Mouse (Mus musculus) granulocyte monocyte progenitor cell, adult 5-6 weeks (primary cell): ENCODE results near the gene Cep89. TPM values are rescaled to one million over a fixed set of nuclear protein-coding genes. Genes with fewer than 3 reads are reported as not detected.

ENCODE experiments used
- ATAC-seq: replicated peaks from 2 replicates; pipeline ENCODE4 v1.8.0; 2016; ENCODE audit warnings: mild to moderate bottlenecking, moderate TSS enrichment, inconsistent platforms; ENCODE audit not compliant: poor library complexity, severe bottlenecking
- total RNA-seq, 2 experiments: library from RNA; stranded (forward) in 1 of 2; stranded (reverse) in 1 of 2; fragments of 200-712, 200-1000 nt in 1 of 2; fragments of >200 nt in 1 of 2; fragmentation: Nextera tagmentation in 1 of 2; gene quantifications; 2 replicates each; pipeline ENCODE4 v1.2.3; 2014 to 2017

Gene Cep89
- total RNA-seq (2014; fragmentation: Nextera tagmentation) (5.7 and 7.2 TPM in 2 replicates), total RNA-seq (2017) (8.4 and 10.6 TPM in 2 replicates)

DNA sequence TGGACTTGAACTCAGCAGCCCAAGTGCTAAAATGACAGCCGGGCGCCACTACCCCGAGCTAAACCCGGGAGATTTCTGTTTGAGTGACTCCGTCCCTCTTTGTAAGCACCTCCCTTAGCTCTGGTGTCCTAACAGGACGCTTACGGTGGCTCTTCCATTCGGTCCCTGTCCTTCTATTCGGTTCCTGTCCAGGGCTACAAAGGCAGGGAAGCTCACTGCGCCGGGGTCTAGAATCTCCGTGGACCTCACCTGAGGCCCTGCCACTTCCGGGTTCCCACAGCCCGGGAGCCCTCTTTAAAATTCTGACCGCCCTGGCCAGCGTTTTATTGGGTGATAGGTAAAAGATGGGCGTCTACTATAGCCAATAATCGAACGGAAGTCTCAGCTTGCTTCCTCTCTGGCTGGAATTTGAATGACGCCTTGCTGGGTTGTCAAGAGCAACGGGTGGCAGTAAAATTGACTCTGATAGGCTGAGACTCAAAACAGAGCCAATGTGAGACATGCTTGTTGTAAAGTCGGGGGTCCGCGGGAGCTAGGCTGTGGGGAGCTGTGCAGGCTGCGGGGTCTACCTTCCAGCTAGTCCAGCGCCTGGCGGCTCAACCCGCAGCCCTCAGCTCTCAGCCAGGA is at the start of gene Cep89, which contains the start of gene Faap24:
Gene Cep89 (plus strand): TSS at position 494 of the 627 bp plus-strand sequence.
Gene Faap24 (minus strand): TSS at position 295 of the 627 bp plus-strand sequence.
- peak; percentile 93 for ATAC-seq

DNA sequence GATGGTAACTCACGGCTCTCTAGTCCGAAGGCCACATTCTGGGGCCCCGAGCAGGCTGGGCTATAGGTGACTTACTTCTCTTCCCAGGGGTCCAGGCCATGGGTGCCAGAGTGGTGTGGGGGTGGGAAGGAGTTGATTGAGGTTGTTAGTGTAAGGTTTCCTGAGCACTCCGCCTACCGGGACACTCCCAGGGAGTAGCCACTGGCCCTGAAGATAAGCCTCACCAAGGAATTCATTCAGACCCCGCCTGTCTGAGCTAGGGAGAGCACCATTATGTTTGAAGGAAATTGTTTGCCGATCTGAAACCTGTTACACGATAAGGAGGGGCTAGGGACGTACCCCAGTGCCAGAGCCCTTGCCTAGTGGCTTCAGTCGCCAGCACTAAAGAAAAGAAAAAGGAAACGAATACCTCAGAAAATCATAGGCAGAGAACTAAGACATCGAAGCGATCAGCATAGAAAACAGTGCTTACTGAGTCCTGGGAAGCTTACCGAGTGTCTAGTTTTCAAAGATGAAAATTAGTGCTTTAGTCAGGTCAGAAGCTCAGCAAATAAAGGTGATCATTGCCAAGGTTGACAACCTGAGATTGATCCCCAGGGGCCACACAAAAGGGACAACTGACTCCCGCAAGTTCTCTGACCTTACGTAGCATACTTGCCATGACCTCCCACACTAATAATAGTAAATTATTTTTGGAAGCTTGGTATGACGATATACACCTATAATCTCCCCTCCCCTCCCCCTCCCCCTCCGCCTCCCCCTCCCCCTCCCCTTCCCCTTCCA is 48.7 kb upstream of the Cep89 start:
- no peak for ATAC-seq

DNA sequence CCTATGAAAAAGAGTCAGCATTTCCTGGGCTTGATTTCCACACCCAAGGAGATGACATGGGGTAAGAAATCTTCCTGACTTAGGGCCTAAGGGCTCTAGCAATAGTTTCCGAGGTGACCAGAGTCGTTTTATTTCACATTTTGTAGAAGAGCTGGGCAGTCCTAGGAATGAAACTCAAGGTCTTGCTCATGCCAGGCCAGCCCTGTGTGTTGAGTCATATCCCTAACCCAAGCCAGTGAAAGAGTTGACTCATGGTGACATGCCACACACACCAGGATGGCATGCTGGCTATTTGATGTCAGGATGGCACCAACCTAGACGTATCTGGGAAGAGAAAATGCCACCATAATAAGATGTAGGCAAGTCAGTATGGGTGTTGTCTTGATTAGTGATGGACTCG is 47.8 kb upstream of the Cep89 start:
- ATAC-seq = no peak

DNA sequence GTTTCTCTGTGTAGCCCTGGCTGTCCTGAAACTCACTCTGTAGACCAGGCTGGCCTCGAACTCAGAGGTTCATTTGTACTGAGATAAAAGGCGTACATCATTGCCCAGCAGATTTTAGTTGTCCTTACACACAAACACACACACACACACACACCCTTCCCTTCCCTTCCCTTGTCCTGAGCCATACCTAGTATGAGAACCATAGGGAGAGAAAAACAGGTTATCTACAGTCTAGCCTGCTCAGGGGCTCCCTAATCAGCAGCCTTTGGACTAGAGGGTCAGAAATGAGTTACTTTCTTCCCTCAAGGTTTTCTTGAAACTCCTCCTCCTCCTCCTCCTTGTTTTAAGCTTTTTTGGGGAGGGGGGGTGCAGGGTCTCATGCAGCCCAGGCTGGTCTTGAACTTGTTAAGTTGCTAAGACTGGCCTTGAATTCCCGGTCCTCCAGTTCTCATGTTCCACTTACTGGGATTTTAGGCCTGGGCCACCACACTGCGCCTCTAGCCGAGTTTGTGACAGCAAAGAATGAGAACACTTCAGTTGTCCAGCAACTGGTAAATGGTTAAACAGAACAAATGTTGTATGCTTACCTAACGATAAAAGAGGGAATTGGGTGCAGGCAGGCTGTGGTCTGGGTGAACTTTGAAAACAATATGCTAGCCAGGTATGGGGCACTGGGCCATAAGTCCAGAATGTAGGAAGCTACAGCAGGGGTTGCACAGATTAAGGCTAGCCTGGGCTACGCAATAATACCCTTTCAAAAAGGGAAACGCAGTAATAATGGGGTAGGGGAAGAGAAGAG is 46.8 kb upstream of the Cep89 start:
- ATAC-seq = no peak

DNA sequence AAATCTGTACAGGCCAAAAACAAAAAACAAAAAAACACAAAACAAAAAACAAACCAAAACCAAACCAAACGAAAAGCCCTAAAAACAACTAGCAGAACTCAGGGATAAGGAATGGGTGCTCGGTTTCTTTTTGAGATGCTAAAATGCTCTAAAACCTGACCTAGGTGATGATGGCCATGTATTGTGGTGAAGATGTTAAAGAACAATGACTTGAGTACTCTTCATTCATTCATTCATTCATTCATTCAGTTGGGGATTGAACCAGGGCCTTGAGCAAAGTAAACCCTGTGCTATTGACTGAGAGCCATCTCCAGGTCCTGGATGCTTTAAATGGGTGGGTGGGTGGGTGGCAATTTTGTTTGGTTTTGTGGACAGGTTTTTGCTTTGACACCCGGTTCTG is 45.7 kb upstream of the Cep89 start:
- no peak for ATAC-seq

DNA sequence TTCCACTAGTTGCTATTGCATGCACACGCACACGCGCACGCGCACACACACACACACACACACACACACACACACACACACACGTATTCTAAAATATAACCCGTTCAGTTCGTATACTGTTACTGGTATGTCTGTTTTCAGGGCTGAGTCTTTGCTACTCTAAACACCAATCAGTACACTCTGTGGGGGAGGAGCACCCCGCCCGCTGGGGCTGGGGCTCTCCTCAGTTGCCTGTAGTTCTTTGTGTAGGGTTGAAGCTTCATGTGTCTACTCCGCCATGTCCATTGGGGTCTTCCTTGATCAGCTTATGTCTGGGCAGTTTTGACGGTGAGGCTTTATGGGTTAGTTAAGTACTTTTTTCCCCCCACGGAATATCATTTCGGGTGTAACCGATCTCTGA is 43.5 kb upstream of the Cep89 start:
- no peak for ATAC-seq

DNA sequence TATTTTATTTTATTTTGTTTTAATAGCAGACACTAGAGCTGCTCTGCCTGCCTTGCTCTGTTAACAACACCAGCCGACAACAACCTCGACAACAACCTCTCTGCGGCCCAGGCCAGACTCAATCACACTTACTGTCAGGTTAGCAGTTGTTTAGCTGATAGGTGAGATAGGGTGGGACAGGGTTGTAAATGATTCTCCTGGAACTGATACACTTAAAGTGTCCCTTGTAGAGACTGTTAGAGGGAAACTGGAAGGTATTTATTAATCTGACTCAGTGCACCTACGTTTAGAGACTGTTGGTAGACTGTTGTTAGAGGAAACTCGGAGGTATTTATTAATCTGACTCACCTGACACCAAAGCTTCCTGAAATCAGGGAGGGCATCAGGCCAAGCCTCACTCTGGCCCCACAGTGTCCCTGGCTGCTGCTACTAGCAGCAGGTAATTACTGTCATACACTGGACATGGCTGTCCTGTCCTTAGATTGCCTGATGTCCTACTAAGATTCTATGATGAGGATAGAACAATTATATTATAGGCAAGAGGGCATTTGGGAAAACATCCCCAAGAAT is 41.4 kb upstream of the Cep89 start:
- no peak for ATAC-seq

DNA sequence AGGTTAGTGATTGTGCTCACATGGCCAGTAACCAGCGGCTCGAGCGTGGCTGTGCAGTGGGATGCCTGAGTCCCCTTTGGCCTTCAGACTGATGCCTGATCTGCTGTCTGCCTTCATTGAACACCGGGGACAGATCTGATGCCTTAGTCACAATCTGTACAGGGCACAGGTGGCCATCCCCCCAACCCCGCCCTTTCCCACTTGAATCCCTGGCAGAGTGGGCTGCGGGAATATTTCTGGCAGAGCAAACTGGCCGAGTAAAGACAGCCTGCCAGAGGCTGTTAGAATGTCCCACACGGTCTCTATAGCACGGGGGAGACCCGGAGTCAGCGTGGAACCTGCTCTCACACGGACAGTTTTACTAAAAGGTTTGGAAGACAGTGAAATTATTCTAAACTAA is 39.2 kb upstream of the Cep89 start:
- ATAC-seq = no peak

DNA sequence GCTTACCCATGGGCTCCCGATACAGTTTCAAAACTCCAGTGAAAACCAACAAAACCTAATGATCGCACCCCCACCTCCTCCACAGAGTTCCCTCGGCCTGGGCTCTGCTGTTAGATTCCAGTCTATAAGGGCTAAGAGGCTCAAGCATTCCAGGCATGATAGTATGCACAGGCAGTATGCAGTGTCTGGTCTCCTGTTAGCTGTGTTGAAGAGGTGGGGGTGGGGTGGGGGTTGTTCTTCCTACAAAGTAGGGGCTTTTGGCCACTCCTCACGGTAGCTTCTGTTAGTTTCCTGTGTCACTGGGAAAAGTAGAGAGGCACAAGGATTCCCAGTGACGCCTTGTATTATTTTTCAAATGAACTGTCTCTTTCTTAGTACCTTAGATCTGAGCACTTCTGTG is 34.6 kb upstream of the Cep89 start:
- no peak for ATAC-seq

DNA sequence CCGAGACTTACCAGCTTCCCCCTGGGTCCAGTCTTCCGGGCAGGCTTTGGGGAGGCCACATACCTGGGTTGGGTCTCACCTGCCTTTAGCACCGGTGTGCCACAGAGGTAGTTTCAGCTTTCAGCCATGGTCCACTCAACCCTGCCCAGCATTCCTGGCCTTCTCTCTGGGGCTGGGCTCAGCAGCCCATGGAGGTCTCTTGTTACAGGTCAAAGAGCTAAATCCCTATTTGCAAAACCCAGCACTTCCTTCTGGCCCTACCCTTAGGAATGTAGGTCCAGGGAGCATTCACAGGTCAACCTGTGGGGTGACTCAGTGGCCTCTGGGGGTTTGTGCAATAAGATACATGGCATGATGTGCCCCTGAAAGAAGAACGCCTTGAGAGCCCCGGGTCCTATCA is 34.0 kb upstream of the Cep89 start:
- no peak for ATAC-seq

DNA sequence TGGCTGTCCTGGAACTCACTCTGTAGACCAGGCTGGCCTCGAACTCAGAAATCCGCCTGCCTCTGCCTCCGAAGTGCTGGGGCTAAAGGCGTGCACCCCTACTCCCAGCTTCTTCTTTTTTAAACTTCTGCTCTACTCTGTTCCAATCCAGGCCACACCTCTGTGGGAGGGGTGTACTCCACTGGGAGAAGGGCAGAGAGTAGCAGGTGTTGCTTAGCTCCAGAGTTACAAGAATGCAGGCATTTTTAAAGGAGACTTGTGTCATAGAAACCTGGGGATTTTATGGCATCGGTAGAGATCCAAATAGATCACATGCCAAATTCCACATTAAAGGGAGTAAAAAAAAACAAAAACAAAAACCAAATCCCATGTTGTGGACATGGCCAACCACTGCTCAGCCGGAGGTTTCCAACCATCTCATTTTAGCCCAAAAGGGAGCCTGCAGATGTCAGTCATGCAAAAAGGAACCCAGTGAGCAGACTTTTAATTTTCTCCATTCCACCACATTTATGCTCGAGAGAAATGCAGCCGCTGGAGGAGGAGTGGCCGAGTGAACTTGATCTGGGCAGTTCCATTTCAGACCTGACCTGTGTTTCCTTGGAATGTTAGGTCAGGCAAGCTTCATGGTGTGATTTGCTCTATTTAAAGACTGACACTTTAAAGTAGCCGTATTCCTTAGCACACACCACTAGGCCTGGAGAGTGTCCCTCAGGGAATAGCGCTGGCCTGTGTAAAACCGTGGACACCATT is 31.5 kb upstream of the Cep89 start:
- ATAC-seq = no peak

DNA sequence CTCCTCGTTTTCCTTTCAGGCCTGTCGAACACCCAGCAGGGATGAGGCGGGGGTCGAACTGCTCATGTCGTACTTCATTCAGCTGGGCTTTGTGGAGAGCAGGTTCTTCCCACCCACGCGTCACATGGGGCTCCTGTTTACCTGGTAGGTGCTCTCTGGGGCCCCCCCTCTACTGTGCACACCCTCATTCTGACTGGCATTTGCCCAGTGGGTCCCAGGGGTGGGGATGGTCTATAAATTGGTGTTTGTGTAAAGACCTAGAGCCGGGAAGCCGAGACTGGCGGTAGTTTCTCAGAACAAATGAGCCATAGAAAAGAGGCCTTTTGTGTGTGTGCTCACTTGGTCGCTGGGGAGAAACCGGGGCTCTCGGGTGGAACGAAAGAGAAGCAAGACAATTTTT is 25.7 kb upstream of the Cep89 start:
- no peak for ATAC-seq

DNA sequence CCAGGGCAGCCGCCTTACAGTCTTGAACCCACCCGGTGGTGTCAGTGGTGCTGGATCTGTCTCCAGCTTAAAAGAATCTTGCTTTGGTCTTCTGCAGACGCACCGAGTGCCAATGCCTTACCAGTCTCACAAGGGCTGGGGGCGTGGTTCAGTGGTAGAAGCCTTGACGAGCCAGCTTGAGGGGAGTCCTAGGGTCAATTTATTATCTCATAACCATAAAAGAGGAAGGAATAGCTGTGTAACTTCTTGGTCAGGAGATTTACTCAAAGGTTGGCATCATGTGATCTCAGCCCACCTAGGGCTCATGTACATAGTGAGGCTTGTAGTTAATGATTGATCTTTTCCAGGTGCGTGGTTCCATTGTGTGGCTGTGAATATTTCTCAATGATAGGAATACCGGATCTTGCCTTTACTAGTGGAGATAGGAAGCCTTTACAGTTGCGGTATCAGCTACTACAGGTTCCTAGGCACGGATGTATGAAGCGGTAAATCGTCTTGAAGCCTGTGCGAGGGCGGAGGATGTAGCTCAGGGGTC is 24.3 kb upstream of the Cep89 start:
- 0 out of 2 replicates have a peak, but pooled peaks have one; percentile 17 for ATAC-seq

DNA sequence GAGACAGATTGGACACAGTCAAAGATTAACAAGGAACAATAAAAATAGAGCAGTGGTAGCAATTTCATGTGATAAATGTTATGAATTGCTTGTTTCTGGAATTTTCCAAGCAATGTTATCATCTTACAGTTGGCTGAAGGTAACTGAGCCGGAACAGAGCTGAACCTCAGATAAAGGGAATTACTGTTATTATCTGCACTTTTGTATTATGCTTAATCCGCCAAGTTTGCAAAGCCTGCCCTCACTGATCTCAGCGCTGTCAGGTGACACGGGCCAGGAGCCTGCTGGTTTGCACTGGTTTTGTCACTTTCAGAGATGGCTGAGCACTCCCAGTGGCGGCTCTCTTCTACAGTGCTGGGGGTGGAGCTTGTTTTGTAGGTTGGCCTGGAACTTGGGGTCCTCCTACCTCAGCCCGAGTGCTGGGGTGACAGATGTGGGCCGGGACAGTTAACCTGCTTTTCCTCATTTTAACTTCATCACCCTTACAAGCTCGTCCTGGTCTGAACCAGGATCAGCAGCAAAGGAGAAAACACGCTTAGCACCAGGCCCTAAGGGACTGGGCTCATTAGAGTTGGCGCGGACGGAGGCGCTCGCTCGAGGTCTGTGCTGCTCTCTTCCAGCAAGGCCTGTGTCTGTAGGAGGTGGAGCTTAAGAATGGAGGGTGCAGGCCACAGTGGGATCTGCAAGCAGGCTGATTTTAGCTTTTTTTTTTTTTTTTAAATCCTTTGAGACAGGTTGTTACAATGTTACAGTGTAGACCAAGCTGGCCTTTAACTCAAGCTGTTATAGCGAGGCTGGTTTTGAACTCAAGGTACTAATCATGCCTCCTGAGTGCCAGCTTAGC is 23.5 kb upstream of the Cep89 start:
- no peak for ATAC-seq

DNA sequence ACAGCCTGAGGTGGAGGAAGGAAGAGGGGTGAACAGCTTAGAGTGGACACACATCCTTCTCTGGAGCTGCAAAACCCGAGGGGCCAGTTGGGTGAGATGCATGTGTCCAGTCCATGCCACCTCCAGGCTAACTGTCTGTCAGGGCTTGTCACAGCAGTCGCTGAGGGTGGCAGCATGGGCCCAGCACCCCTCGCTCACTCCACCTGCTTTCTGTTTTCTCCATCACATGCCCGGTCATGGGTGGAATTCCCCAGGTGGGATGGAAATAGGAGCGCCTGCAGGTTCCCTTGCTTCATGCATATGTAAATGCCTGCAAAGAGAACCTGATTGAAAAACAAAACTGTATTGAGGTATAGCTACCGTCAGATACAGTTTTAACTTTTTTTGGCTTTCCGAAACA is 22.6 kb upstream of the Cep89 start:
- ATAC-seq = no peak

DNA sequence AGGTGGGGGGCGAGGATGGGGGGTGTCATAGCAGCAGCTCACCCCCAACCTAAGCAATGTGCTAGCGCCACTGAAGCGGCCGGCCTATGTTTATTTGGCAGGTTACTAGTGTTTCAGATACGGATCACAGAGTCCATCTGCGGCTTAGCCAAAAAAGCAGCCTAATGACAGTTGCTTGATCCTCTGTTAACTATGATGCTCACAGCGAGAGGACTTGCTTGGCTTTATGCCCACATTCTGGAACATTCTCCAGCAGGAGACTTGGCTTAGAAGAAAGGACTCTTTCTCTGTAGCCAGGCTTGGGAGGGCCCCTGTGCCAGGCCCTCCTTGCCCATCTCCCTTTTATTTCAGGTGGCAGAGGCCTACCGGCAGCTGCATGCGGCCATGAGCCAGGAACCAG is 20.2 kb upstream of the Cep89 start:
- ATAC-seq = no peak

DNA sequence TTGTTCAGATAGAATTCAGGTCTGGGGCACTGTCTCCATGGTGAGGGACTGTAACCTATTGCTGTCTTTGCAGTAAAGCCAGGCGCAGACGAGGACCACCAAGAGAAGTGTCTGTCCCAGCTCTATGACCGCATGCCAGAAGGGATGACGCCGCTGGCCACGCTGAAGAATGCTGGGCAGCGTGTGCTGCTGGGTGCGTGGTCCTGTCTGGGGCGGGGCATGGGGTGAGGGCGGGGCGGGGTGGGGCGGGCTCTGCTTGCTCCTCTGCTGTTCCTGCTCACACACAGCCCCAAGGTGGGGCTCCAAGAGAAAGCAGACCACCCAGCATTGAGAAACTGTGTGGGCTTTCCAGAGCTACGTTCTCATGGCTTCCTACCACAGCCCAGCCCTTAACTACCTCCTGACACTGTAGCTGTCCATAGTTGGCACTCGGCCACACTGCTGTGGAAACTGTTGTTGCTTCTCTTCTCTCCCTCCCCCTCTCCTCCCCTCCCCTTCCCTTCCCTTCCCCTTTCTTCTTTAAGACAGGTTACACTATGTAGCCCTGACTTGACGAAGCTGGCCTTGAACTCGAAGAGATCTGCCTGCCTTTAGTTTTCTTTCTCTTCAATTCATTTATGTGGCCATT is 17.2 kb upstream of the Cep89 start:
- peak; percentile 72 for ATAC-seq

DNA sequence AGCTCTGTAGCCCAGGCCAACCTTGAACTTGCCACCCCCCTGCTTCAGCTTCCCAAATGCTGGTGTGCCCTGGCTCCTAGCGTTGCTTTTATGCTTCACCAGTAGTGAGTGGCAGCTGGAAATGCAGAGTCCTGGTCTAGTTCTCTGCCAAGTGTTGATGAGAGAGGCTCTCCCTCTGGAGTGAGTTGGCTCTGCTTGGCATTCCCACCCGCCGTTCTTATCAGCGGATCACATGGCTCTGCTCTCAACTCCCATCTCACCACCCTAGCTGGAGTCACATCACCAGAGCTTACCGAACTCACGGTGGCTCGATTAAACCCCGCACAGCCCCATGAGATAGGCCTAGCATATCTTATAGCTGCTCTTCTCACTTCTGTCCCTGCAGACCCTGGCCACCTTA is 16.5 kb upstream of the Cep89 start:
- ATAC-seq = no peak
